Mouse (Mus musculus): ENCODE results near the gene Kcnj11. TPM values are rescaled to one million over a fixed set of nuclear protein-coding genes. Genes with fewer than 3 reads are reported as not detected.

The Kcnj11 gene
- polyA plus RNA-seq, 1 experiment from 2014 or later, result 0.79 TPM

DNA sequence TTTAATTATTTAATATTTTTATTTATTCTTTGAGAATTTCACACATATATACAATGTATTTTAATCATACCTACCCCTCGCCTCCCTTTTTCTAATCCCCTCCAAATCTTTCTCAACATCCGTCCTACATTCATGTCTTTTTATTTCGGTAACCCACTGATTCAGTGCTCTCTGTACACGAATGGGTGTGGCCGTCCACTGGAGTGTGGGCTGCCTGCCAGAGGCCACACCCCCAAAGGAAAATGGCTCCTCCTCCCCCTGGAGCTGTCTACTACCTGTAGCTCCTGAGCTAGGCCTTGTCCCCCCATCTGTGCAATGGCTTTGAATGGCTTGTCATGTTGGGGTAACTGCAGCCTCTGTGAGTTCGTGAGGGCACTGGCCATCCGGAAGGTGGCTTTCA, 23.7 kb downstream of the Kcnj11 start:
- no peaks in the 10 kb centered on the region for H3K27me3 ChIP-seq (replicated peaks)
- H3K27ac ChIP-seq, result no peak overlapping the region
- WGBS, result 91% methylated on average over 7 of the region's 7 CpGs
- no peak overlapping the region for H3K4me3 ChIP-seq
- H3K36me3 ChIP-seq, result peaks cover 88% of the 10 kb centered on the region
- no peak overlapping the region for H3K4me2 ChIP-seq (replicated peaks)
- no peak for ATAC-seq (ENCODE audit: low FRiP score, low read depth)
- H3K4me1 ChIP-seq, result no peaks in the 10 kb centered on the region
- H3K9ac ChIP-seq, result no peak overlapping the region
- H3K9me3 ChIP-seq, result no peaks in the 10 kb centered on the region

DNA sequence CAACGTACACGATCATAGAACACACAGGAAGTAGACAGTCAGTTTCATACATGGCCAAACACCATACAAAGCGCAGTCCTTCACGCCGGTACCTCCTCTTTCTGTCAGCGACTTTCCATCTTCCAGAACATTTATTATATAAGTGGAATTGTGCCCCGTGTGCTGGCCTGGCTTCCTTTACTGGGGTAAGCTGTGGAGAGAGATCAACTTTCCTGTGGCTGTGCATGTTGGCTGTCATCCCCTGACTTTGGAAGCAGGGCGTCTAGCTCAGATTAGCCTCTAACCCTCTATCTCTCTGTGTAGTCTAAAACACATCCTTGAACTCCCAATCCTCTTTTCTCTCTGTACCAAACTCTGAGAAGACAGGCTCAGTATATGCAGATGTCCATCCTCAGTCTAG, 31.7 kb downstream of the Kcnj11 start:
- Histone ChIP-seq H3K4me3 (no peak overlapping the region), H3K4me2 (replicated peaks) (no peak overlapping the region), H3K36me3 (peaks cover 91% of the 10 kb centered on the region), H3K27ac (no peak overlapping the region), H3K9ac (no peak overlapping the region), H3K27me3 (replicated peaks) (no peaks in the 10 kb centered on the region), H3K4me1 (no peaks in the 10 kb centered on the region), H3K9me3 (no peaks in the 10 kb centered on the region)
- 94% methylated on average over 8 of the region's 8 CpGs for WGBS
- ATAC-seq (ENCODE audit: low FRiP score, low read depth), result no peak

DNA sequence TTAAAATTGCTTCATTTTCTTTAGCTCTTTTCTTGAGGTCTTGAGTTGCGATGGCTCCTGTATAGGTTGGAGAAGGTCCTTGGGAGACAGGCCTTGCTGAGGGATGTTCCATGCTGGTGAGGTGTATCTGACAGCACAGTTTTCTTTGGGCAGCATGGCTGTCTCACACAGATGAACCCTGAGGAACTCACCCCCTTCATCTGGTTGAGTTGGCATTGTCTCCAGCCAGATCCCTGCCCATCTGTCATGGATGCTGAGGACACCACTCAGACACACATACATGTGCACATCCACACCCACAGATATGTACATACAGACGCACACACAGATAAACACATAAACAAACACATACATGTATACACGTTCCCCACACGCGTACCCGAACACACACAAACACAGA, 37.3 kb downstream of the Kcnj11 start:
- Histone ChIP-seq H3K4me2 (replicated peaks) (no peak overlapping the region), H3K27me3 (replicated peaks) (no peaks in the 10 kb centered on the region), H3K36me3 (peaks cover 88% of the 10 kb centered on the region), H3K9me3 (no peaks in the 10 kb centered on the region), H3K9ac (no peak overlapping the region), H3K4me1 (no peaks in the 10 kb centered on the region), H3K4me3 (no peak overlapping the region), H3K27ac (no peak overlapping the region)
- 94% methylated on average over 6 of the region's 6 CpGs for WGBS
- no peak for ATAC-seq (ENCODE audit: low FRiP score, low read depth)

- Histone ChIP-seq H3K4me2 (replicated peaks) (no peak overlapping the region), H3K4me3 (no peak overlapping the region), H3K27ac (no peak overlapping the region), H3K36me3 (peaks cover 88% of the 10 kb centered on the region), H3K9ac (no peak overlapping the region), H3K4me1 (no peaks in the 10 kb centered on the region), H3K9me3 (no peaks in the 10 kb centered on the region), H3K27me3 (replicated peaks) (no peaks in the 10 kb centered on the region)
- WGBS, result 96% methylated on average over 16 of the region's 16 CpGs
- ATAC-seq (ENCODE audit: low FRiP score, low read depth), result no peak
Observed at GRCm38 (mm10) chr7:46061614-46062013, 39.0 kb downstream of the Kcnj11 start.

- no peak for ATAC-seq (ENCODE audit: low FRiP score, low read depth)
- Histone ChIP-seq H3K9ac (no peak overlapping the region), H3K27ac (no peak overlapping the region), H3K4me1 (no peaks in the 10 kb centered on the region), H3K9me3 (no peaks in the 10 kb centered on the region), H3K27me3 (replicated peaks) (no peaks in the 10 kb centered on the region), H3K36me3 (peaks cover 88% of the 10 kb centered on the region), H3K4me2 (replicated peaks) (no peak overlapping the region), H3K4me3 (no peak overlapping the region)
- WGBS, result 94% methylated on average over 8 of the region's 8 CpGs
Observed at GRCm38 (mm10) chr7:46060688-46061087, 39.9 kb downstream of the Kcnj11 start.

DNA sequence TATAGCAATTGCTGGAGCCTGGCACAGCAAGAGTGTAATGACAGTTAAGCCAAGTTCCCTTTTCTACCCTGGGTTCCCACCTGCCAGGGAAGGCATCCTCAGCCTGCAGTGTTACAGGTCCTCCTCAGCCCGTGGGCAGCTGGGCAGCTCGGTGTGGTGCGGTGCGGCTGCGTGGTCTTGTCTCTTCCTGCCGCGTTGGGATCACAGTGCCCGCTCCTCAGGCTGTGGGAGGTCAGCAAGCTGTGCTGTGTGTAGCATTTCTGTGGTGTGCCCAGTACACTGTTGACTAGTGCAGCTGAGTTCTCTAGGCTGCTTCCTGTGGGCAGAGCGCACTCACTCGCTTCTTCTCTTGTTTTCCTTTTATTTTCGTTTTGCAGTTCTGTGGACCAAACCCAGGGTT, 41.7 kb downstream of the Kcnj11 start:
- H3K36me3 ChIP-seq, result peaks cover 90% of the 10 kb centered on the region
- H3K4me1 ChIP-seq, result no peaks in the 10 kb centered on the region
- no peaks in the 10 kb centered on the region for H3K9me3 ChIP-seq
- ATAC-seq (ENCODE audit: low FRiP score, low read depth), result no peak
- H3K27ac ChIP-seq, result no peak overlapping the region
- 93% methylated on average over 11 of the region's 11 CpGs for WGBS
- H3K4me3 ChIP-seq, result no peak overlapping the region
- H3K4me2 ChIP-seq (replicated peaks), result no peak overlapping the region
- no peak overlapping the region for H3K9ac ChIP-seq
- H3K27me3 ChIP-seq (replicated peaks), result no peaks in the 10 kb centered on the region

DNA sequence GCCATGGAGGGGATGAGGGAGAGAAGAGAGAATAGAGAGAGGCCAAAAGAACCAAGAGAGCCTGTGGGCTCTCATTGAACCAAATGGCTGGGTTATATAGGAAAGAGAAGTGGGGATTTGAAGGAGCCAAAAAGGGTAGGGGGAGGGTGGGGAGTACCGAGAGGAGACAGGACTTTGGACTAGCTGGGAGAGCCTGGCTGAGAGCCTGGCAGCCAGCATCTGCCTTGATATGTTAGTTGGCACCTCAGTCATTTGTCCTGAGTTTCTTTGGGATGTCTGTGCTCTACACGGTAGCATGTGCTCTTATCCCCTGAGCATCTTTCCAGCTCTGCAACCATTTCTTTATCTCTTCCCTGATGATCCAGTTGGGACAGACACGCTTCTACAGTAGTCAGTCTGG, 47.0 kb downstream of the Kcnj11 start:
- Histone ChIP-seq H3K9me3 (no peaks in the 10 kb centered on the region), H3K36me3 (peaks cover 78% of the 10 kb centered on the region), H3K4me1 (no peaks in the 10 kb centered on the region), H3K4me3 (no peak overlapping the region), H3K27ac (no peak overlapping the region), H3K4me2 (replicated peaks) (no peak overlapping the region), H3K27me3 (replicated peaks) (no peaks in the 10 kb centered on the region), H3K9ac (no peak overlapping the region)
- 91% methylated on average over 3 of the region's 3 CpGs for WGBS
- ATAC-seq (ENCODE audit: low FRiP score, low read depth), result no peak

DNA sequence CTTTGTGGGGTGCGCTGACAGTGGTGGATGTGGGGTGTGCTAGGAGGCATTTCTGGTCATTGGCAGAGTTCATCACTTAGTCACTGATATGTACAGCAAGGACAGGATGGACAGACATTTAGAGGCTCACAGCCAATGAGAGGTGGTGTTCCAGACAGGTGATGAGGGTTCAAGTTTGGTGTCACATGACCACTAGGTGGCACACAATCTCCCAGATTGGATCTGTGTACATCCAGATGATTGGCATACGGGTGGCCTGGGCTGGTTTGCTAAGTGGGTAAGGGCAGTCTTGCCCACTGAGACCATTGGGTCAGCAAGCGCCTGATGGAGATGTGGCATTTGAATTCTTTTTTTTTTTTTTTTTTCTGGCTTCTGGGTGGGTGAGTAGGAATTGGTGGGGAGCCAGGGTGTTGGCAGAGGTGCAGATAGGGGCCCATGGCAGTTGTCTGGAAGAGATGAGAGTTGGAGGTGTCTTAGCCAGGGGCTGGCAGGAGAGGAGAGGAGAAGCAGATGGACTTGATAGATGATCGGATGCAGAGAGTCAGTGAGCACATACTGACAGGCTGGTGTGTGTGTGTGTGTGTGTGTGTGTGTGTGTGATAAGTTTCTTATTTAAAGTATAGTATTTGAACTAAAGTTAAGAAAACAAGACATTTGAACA, 48.3 kb downstream of the Kcnj11 start:
- H3K4me2 ChIP-seq (replicated peaks), result no peak overlapping the region
- H3K27me3 ChIP-seq (replicated peaks), result no peaks in the 10 kb centered on the region
- no peak for ATAC-seq (ENCODE audit: low FRiP score, low read depth)
- WGBS, result 94% methylated on average over 4 of the region's 4 CpGs
- H3K4me1 ChIP-seq, result no peaks in the 10 kb centered on the region
- no peak overlapping the region for H3K4me3 ChIP-seq
- H3K9me3 ChIP-seq, result no peaks in the 10 kb centered on the region
- H3K9ac ChIP-seq, result no peak overlapping the region
- no peak overlapping the region for H3K27ac ChIP-seq
- H3K36me3 ChIP-seq, result peaks cover 77% of the 10 kb centered on the region

- Histone ChIP-seq H3K9ac (no peak overlapping the region), H3K9me3 (no peaks in the 10 kb centered on the region), H3K4me2 (replicated peaks) (no peak overlapping the region), H3K27ac (no peak overlapping the region), H3K27me3 (replicated peaks) (no peaks in the 10 kb centered on the region), H3K36me3 (peaks cover 76% of the 10 kb centered on the region), H3K4me1 (no peaks in the 10 kb centered on the region), H3K4me3 (no peak overlapping the region)
- ATAC-seq (ENCODE audit: low FRiP score, low read depth), result no peak
- WGBS, result 80% methylated on average over 7 of the region's 7 CpGs
Observed at GRCm38 (mm10) chr7:46049981-46050380, 50.6 kb downstream of the Kcnj11 start.

DNA sequence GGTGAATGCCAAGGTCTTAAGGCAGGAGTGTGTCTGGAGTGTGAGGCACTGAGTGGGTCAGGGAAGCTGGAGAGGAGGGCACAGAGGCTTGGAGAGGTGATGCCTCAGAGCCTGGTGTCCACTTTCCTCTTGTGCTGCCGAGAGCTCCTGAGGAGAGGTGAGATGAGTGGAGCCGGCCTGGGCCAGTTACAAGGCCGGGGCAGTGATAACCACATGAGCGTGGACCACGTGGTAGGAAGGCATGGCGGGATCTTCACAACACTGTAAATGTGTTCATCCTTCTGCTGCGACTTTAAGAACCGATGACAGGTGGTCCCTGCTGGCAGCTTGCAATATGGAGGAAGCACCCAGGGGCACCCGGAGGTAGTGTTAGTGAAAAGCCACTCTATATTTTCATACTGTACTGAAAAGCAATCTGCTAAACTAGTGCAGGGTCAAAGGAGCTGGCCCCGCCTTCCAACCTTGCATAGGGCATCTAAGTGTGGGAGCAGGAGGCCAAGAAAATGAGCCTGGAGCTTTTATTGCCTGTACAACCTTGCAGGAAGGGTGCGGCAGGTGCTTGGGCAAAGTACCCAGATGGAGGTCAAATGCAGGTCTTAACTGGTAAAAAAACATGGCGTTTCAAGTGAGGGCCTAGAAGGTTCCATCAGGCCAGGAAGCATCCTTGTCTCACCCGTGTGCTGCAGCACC, 52.5 kb downstream of the Kcnj11 start:
- Histone ChIP-seq H3K27ac (no peak overlapping the region), H3K27me3 (replicated peaks) (no peaks in the 10 kb centered on the region), H3K9ac (no peak overlapping the region), H3K4me2 (replicated peaks) (no peak overlapping the region), H3K9me3 (no peaks in the 10 kb centered on the region), H3K4me3 (no peak overlapping the region), H3K36me3 (peaks cover 77% of the 10 kb centered on the region), H3K4me1 (no peaks in the 10 kb centered on the region)
- no peak for ATAC-seq (ENCODE audit: low FRiP score, low read depth)
- WGBS, result 93% methylated on average over 13 of the region's 13 CpGs

DNA sequence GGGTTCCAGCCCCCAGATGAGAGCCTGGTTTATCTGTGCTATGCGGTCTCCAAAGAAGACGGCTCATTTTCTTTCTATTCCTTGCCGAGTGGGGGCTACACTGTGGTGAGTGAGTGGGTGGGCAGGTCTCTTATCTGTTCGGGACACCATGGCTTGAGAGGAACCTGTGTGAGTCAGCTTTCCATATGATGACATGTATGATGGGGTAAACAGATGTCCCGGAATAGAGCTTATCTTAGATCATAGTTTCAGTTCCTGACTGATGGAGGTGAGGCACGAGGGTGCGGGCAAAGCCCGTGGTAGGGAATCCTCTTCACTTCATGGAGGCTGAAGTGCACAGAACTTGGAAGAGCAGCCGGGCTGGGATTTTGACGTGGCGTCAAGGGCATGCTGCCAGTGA, 54.7 kb downstream of the Kcnj11 start:
- no peak for ATAC-seq (ENCODE audit: low FRiP score, low read depth)

GRCm38 (mm10) chr7:46044106-46044505, 56.5 kb downstream of the Kcnj11 start:
- Histone ChIP-seq H3K4me2 (replicated peaks) (no peak overlapping the region), H3K27me3 (replicated peaks) (no peaks in the 10 kb centered on the region), H3K4me3 (no peak overlapping the region), H3K9me3 (no peaks in the 10 kb centered on the region), H3K9ac (no peak overlapping the region), H3K27ac (no peak overlapping the region), H3K4me1 (no peaks in the 10 kb centered on the region), H3K36me3 (peaks cover 83% of the 10 kb centered on the region)
- 94% methylated on average over 10 of the region's 10 CpGs for WGBS
- no peak for ATAC-seq (ENCODE audit: low FRiP score, low read depth)

More for the DNA sequence above, 54.7 kb downstream of the Kcnj11 start:
- Histone ChIP-seq H3K9ac (no peak overlapping the region), H3K4me2 (replicated peaks) (no peak overlapping the region), H3K4me3 (no peak overlapping the region), H3K36me3 (peaks cover 84% of the 10 kb centered on the region), H3K27ac (no peak overlapping the region), H3K4me1 (no peaks in the 10 kb centered on the region), H3K9me3 (no peaks in the 10 kb centered on the region), H3K27me3 (replicated peaks) (no peaks in the 10 kb centered on the region)
- 95% methylated on average over 11 of the region's 11 CpGs for WGBS
